Mouse (Mus musculus): Measurements from ENCODE around the gene Galnt14. TPM values are rescaled to one million over a fixed set of nuclear protein-coding genes. Genes with fewer than 3 reads are reported as not detected.

Galnt14 gene
- polyA plus RNA-seq, 1 experiment from 2014 or later, result 9.1 TPM

DNA sequence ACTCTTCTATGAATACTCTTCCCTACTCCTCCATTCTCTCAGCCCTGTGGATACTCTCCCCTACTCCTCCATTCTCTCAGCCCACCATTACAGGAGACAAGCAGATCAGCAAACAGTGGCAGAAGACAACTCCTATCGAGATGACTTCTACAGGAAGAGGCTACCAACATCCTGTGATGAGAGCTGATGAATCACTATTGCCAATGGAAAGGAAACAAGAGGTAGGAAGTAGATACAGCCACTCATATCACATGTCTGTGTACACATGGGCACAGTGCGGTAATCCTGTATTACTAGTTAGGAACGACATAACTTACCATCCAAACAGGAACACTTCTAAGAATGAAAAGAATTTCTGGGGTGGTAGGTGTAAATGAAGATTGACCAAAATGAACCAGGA, 53.9 kb downstream of the Galnt14 start:
- no peak overlapping the region for H3K9ac ChIP-seq (replicated peaks)
- no peak for ATAC-seq (replicated peaks)
- no peaks in the 10 kb centered on the region for H3K36me3 ChIP-seq
- H3K4me1 ChIP-seq, result no peaks in the 10 kb centered on the region
- H3K9me3 ChIP-seq, result no peaks in the 10 kb centered on the region
- WGBS, result 96% methylated on average over 3 of the region's 3 CpGs
- H3K27ac ChIP-seq (replicated peaks), result no peak overlapping the region
- no peaks in the 10 kb centered on the region for H3K27me3 ChIP-seq
- no peak overlapping the region for H3K4me2 ChIP-seq (replicated peaks)
- no peak overlapping the region for H3K4me3 ChIP-seq

DNA sequence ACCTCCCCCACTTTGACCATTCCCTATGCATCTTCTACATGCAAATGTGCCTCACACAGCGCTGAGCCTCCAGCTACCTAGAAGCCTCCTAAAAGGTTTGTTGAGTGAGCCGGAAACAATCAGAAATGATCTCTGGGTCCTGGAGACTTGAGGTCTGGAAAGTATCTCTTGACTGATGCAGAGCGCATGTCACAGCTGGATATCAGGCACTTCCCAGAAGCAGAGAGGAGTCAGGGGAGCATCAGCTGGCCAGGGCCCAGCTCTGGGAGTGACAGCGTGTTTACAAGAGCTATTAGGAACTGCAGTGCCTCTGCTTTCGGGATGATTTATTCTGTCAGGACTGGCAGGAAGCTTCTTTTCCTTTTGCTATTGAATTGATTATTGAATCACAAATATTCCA, 56.0 kb downstream of the Galnt14 start:
- Histone ChIP-seq H3K27me3 (no peaks in the 10 kb centered on the region), H3K4me2 (replicated peaks) (no peak overlapping the region), H3K4me1 (no peaks in the 10 kb centered on the region), H3K4me3 (no peak overlapping the region), H3K27ac (replicated peaks) (no peak overlapping the region), H3K36me3 (no peaks in the 10 kb centered on the region), H3K9ac (replicated peaks) (no peak overlapping the region), H3K9me3 (no peaks in the 10 kb centered on the region)
- no peak; the same call in 1 of the 2 replicates for ATAC-seq (replicated peaks)
- 58% methylated on average over 5 of the region's 5 CpGs for WGBS

DNA sequence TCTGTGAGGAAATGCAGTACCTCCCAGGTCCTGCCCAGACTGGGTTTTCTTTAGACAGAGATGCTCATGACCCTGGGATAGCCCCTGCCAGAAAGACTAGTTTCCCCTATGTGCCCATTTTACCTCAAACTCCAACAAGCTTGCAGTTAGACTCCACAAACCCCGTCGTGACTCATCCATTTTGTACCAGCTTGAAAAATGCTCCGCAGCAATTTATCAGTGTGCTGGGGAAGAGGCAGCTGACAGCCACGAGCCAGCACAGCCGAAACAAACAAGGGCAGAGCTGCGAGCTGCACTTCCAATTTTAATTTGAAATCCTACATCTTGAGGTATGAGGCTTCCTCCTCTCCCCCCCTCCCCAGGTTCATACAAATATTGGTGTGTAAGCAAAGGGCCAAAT, 60.9 kb downstream of the Galnt14 start:
- Histone ChIP-seq H3K27ac (replicated peaks) (no peak overlapping the region), H3K9me3 (no peaks in the 10 kb centered on the region), H3K27me3 (no peaks in the 10 kb centered on the region), H3K4me2 (replicated peaks) (no peak overlapping the region), H3K4me3 (no peak overlapping the region), H3K4me1 (no peaks in the 10 kb centered on the region; the same call in 1 of the 2 replicates), H3K36me3 (no peaks in the 10 kb centered on the region), H3K9ac (replicated peaks) (no peak overlapping the region)
- WGBS, result 81% methylated on average over 6 of the region's 6 CpGs
- ATAC-seq (replicated peaks), result no peak

DNA sequence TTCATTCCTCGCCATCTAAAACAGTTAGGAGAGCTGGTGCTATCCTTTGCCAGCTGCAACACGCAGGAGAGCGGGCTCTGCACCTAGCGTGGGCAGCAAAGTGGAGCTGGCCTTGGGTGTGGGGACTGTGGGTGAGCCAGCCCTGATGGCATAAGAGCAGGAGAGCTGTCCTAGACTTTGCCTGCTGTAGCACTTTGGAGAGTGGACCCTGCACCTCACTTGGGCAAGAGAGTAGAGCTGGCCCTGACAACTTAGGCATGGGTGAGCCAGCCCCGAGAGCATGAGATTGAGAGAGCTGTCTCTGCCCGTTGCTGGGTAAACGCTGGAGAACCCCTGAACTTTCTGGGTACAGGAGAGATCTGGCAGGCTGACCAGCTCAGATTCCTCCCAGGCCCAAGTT, 68.6 kb downstream of the Galnt14 start:
- H3K27ac ChIP-seq (replicated peaks), result no peak overlapping the region
- 95% methylated on average over 7 of the region's 7 CpGs for WGBS
- ATAC-seq (replicated peaks), result no peak

DNA sequence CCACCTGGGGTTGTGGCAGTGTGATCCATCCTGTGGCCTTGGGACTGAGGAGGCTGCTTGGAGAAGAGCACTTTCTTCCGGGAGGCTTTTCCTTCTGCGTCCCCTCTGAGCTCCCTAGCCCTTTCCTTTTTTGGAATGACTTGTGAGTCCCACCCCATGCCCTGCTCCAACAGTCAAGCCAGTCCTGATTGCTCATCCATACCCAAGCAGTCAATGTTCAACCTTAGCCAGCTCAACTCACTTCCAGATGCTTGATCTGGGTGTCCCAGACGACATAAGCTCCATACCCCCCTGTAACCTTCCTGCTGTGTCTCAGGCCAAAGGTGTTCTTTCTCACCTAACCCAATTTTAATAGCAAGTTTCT, 70.2 kb downstream of the Galnt14 start:
- Histone ChIP-seq H3K9me3 (no peaks in the 10 kb centered on the region), H3K36me3 (no peaks in the 10 kb centered on the region), H3K27ac (replicated peaks) (no peak overlapping the region), H3K4me3 (no peak overlapping the region), H3K4me2 (replicated peaks) (no peak overlapping the region), H3K27me3 (no peaks in the 10 kb centered on the region), H3K4me1 (peaks cover 6% of the 10 kb centered on the region; the same call in 1 of the 2 replicates), H3K9ac (replicated peaks) (no peak overlapping the region)
- 63% methylated on average over 3 of the region's 3 CpGs for WGBS
- ATAC-seq (replicated peaks), result no peak

More for the DNA sequence above, 68.6 kb downstream of the Galnt14 start:
- H3K4me1 ChIP-seq, result peaks cover 6% of the 10 kb centered on the region
- H3K36me3 ChIP-seq, result no peaks in the 10 kb centered on the region
- H3K4me3 ChIP-seq, result no peak overlapping the region
- no peak overlapping the region for H3K9ac ChIP-seq (replicated peaks)
- H3K27me3 ChIP-seq, result no peaks in the 10 kb centered on the region
- no peak overlapping the region for H3K4me2 ChIP-seq (replicated peaks)
- no peaks in the 10 kb centered on the region for H3K9me3 ChIP-seq

DNA sequence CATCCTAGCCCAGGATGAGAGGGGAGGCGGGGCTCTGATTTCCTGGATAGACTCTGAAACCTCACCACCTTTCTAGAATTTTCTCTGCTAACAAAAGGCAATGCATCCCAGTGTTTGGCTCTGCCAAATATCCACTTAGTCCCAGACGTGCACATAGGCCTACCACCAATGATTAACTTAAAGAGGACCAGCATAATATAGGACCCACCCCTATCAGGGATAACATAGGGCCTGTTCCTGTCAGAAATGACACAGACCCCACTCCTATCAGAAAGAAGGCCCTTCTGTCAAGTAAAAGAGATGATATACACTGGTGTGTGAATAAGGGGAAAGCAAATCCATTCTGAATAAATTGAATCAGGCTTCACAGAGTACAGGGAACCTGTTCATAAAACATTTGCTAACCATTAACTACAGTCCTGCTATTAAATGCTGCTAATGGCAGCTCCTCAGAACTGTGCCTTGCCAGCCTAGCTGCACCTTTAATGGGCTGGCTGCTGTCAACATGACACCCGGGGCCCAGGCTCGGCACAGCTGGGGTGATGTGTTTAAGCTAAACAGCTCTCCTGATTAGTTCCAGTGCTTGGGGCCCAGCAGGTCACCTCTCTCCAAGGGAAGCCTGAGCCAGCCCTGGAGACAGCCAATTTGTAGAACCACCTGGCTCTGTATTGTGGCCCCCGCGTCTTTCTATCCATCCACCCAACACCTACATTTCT, 70.7 kb downstream of the Galnt14 start:
- H3K27me3 ChIP-seq, result no peaks in the 10 kb centered on the region
- H3K9ac ChIP-seq (replicated peaks), result no peak overlapping the region
- no peak overlapping the region for H3K27ac ChIP-seq (replicated peaks)
- peaks cover 6% of the 10 kb centered on the region; the same call in 1 of the 2 replicates for H3K4me1 ChIP-seq
- WGBS, result 32% methylated on average over 6 of the region's 6 CpGs
- no peaks in the 10 kb centered on the region for H3K36me3 ChIP-seq
- ATAC-seq (replicated peaks), result no peak; the same call in 1 of the 2 replicates
- no peak overlapping the region for H3K4me3 ChIP-seq
- H3K9me3 ChIP-seq, result no peaks in the 10 kb centered on the region
- no peak overlapping the region for H3K4me2 ChIP-seq (replicated peaks)

DNA sequence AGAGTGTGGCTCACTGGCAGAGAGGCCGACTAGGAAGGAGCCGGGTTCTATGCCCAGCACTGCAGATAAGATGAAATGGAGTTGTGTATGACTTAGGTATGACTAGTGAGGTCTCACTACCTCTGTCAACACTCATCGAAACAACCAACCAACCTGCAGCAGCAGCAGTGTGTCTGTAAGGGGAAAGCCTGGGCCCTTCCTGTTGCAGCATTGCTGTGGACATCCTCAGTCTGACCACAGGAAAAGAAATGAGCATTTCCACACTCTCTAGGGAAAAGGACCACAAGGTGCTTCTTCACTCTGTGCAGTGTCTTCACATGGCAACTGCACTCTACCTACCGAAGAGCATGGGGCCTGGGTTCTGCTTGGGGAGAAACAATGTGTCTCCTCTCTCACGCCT, 73.3 kb downstream of the Galnt14 start:
- Histone ChIP-seq H3K36me3 (no peaks in the 10 kb centered on the region), H3K9me3 (no peaks in the 10 kb centered on the region), H3K4me3 (no peak overlapping the region), H3K27me3 (no peaks in the 10 kb centered on the region), H3K4me2 (replicated peaks) (no peak overlapping the region), H3K9ac (replicated peaks) (no peak overlapping the region), H3K27ac (replicated peaks) (no peak overlapping the region), H3K4me1 (peaks cover 6% of the 10 kb centered on the region; the same call in 1 of the 2 replicates)
- ATAC-seq (replicated peaks), result no peak
- WGBS, result 94% methylated on average over 5 of the region's 5 CpGs

DNA sequence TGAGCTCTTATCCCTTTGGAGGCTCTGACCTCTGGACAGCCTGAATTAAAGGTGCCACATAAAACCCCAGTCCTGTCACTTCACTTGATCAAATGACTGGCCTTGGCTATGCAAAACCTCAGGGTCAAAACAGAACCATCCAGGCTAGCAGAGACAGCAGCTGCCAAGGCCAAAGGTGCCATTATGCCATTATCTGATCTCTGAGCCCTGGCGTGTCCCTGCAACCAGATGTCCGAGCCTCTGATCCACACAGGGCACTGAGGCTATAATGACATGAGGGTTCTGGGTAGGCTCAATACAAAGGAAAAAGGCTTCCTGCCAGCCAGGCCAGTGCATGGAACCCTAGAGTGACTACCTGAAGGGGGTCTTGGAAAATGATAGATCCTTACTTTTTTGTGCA, 75.4 kb downstream of the Galnt14 start:
- ATAC-seq (replicated peaks), result no peak
- H3K9me3 ChIP-seq, result no peaks in the 10 kb centered on the region
- no peak overlapping the region for H3K9ac ChIP-seq (replicated peaks)
- H3K27ac ChIP-seq (replicated peaks), result no peak overlapping the region
- H3K4me2 ChIP-seq (replicated peaks), result no peak overlapping the region
- no peaks in the 10 kb centered on the region for H3K27me3 ChIP-seq
- peaks cover 5% of the 10 kb centered on the region; the same call in 1 of the 2 replicates for H3K4me1 ChIP-seq
- H3K36me3 ChIP-seq, result no peaks in the 10 kb centered on the region
- WGBS, result 59% methylated on average over 2 of the region's 2 CpGs
- no peak overlapping the region for H3K4me3 ChIP-seq

DNA sequence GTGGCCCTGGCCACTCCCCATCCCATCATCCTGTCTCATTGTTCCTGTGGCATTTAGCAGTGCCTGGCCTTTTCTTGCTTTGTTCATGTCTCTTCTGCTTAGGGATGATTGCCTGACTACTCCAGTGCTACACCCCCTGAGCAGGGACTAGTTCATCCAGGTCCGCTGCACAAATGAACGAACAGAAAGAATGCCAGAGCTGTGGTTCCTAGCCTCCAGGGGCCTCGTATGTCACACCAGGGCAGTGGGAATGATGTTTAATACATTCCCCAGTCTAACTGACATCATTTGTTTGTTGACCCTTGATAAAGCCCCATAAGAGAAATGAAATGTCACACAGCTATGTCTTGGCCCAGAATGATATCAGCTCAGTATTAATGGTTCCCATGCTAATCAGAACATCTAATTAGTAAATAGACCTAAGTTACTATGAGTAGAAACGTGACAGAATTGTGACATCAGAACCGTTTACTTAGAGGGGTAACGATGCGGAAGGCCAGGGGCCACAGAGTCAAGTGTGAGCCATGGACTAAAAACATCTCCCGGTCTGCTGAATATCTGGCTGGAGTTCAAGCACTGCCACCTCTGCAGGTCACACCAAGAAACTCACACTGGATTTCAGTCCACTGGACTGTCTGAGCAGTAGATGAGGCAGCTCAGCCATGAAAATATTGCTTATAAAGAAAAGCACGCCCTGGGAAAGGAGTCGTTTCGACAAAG, 76.1 kb downstream of the Galnt14 start:
- WGBS, result 45% methylated on average over 11 of the region's 11 CpGs
- H3K27me3 ChIP-seq, result no peaks in the 10 kb centered on the region
- 0 out of 2 replicates have a peak, but pooled peaks have one; percentile 23 for ATAC-seq (replicated peaks)
- no peak overlapping the region for H3K4me3 ChIP-seq
- H3K9me3 ChIP-seq, result no peaks in the 10 kb centered on the region
- no peak overlapping the region for H3K27ac ChIP-seq (replicated peaks)
- no peak overlapping the region for H3K9ac ChIP-seq (replicated peaks)
- no peaks in the 10 kb centered on the region for H3K4me1 ChIP-seq
- H3K4me2 ChIP-seq (replicated peaks), result no peak overlapping the region
- H3K36me3 ChIP-seq, result no peaks in the 10 kb centered on the region

DNA sequence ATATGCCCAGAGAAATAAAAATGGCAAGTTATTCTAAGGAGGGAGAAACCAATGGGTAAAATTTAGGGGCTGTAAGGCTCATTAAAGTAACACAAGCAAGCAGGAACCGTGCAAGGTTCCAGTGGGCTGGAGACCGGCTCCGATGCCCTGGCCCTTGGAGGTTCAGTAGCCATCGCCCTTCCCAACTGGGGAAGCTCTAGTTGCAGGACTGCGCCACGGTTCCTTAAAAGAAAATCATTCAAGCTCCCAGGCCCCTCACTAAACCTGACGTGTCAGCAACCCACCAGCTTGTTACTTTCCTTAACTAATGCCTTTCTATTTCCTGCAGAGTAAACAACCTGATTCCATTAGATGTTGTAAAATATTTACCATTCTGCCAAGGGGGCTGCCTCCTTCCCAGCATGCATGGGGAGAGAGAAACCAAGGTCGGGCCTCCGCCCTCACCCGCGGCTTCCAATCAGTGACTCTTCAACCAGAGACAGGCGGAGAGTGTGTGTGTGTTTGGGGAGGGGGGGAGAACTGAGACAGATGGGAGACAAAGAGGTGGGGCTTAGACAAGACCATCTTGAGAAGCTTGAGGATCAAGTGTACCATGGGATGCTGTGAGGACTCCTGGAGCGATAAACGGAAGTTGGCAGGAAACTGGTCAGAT, 81.9 kb downstream of the Galnt14 start:
- no peak overlapping the region for H3K4me2 ChIP-seq (replicated peaks)
- no peaks in the 10 kb centered on the region for H3K36me3 ChIP-seq
- H3K9ac ChIP-seq (replicated peaks), result no peak overlapping the region
- no peaks in the 10 kb centered on the region for H3K27me3 ChIP-seq
- no peak for ATAC-seq (replicated peaks)
- H3K4me3 ChIP-seq, result no peak overlapping the region
- WGBS, result 92% methylated on average over 14 of the region's 14 CpGs
- no peak overlapping the region for H3K27ac ChIP-seq (replicated peaks)
- no peaks in the 10 kb centered on the region for H3K9me3 ChIP-seq
- no peaks in the 10 kb centered on the region for H3K4me1 ChIP-seq

DNA sequence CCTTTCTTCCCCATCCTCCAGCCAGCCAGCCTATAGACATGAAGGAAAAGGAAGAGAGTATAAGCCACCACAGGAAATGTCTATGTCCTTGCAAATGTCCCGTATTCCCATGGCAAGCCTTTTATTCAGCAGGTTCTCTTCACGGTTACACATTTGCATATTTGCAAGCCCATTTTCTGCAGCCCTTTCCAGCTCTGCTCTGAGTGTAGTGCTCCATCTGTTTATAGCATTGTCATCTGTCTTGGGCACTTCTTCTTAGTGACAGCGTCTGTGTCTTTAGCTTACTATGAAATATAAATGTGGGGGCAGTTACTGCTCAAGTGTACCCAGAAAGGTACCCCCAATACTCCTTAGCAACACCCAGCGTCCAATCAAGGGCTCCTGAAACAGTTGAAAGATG, 83.3 kb downstream of the Galnt14 start:
- ATAC-seq (replicated peaks), result no peak
- H3K4me2 ChIP-seq (replicated peaks), result no peak overlapping the region
- no peak overlapping the region for H3K9ac ChIP-seq (replicated peaks)
- no peak overlapping the region for H3K4me3 ChIP-seq
- no peaks in the 10 kb centered on the region for H3K27me3 ChIP-seq
- H3K9me3 ChIP-seq, result no peaks in the 10 kb centered on the region
- H3K27ac ChIP-seq (replicated peaks), result no peak overlapping the region
- 68% methylated on average over 4 of the region's 4 CpGs for WGBS
- H3K4me1 ChIP-seq, result no peaks in the 10 kb centered on the region
- H3K36me3 ChIP-seq, result no peaks in the 10 kb centered on the region

DNA sequence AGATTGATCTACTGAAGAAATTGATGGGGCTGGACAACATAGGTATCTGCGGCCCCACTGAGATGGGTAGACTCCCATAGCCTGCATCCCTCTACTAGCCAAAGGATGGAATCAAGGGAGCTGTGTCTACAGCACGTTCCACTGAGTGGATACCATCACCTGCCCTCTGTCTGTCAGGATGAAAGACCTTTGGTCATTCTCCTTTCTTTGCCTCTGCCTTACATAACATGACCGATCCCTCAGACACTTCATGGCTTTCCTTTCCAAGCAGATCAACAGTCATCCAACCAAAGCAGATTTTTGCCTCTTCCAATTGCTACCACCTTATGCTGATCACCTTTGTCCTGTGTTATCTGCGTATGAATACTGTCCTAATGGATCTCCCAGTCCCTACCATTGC, 90.2 kb downstream of the Galnt14 start:
- ATAC-seq (replicated peaks), result no peak
- WGBS, result 89% methylated on average over 4 of the region's 4 CpGs
- Histone ChIP-seq H3K9ac (replicated peaks) (no peak overlapping the region), H3K9me3 (no peaks in the 10 kb centered on the region), H3K4me2 (replicated peaks) (no peak overlapping the region), H3K27me3 (no peaks in the 10 kb centered on the region), H3K27ac (replicated peaks) (no peak overlapping the region), H3K36me3 (no peaks in the 10 kb centered on the region), H3K4me3 (no peak overlapping the region), H3K4me1 (no peaks in the 10 kb centered on the region)
